ENCODE assay signal across 18 mouse cellular contexts in the genomic region with DNA sequence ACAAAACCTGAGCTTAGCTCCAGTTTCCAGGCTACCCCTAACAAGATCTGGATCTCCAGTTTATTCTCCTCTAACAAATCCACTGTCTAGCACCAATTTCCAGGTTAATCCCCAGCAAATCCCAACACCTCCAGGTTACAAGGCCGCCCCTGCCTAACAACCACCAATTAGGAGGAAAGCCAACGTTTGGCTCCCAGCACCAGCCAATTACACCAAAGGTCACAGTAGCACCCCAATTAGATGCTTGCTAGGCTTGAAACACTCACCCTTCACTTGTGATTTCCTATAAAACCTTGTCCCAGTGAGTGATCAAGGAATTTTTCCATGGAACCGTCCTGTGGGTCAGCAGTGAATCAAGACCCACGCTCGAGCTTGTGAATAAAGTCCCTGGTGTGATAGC.
"Had no signal": no experiment of that assay in that cellular context is flagged by ENCODE, and none has a peak within 500 bp of the region (broad histone marks: within the 10 kb centered on the region; RNA-seq: fewer than 3 reads in every experiment).

No protein-coding gene starts in this region.

- H3K9me3 ChIP-seq: lung, embryonic 15.5 days; midbrain, embryonic 12.5 days; neural tube, embryonic 12.5 days; stomach, embryonic 15.5 days had no signal

- H3K4me2 ChIP-seq: lung, embryonic 15.5 days; midbrain, embryonic 12.5 days; neural tube, embryonic 12.5 days; stomach, embryonic 15.5 days had no signal

- H3K4me1 ChIP-seq: midbrain, embryonic 12.5 days; neural tube, embryonic 12.5 days had no signal

- ATAC-seq: liver, postnatal 0 days; lung, postnatal 0 days; midbrain, embryonic 16.5 days had no signal

- H3K27me3 ChIP-seq: lung, embryonic 15.5 days; midbrain, embryonic 12.5 days; neural tube, embryonic 12.5 days; stomach, embryonic 15.5 days had no signal

- DNase-seq: liver, postnatal 0 days; lung, adult 2 months; lung, postnatal 14 days; lung, postnatal 36 days; midbrain, embryonic 14.5 days; right cerebral cortex, postnatal 14 days; thymus, adult 2 months; thymus, postnatal 25 days; thymus, postnatal 4 days had no signal

- H3K4me3 ChIP-seq: lung, embryonic 15.5 days; megakaryocyte, embryonic 14.5 days; midbrain, embryonic 12.5 days; neural tube, embryonic 12.5 days; stomach, embryonic 15.5 days had no signal

- H3K27ac ChIP-seq: lung, embryonic 15.5 days; macrophage; midbrain, embryonic 12.5 days; neural tube, embryonic 12.5 days; stomach, embryonic 15.5 days; stomach, postnatal 0 days had no signal

- H3K36me3 ChIP-seq: lung, embryonic 15.5 days; midbrain, embryonic 12.5 days; neural tube, embryonic 12.5 days; stomach, embryonic 15.5 days had no signal

- H3K9ac ChIP-seq: liver, postnatal 0 days; lung, embryonic 15.5 days; midbrain, embryonic 12.5 days; neural tube, embryonic 12.5 days; stomach, embryonic 15.5 days had no signal
